Mouse (Mus musculus): ENCODE results near the gene Gng5.

- no peak for TF ChIP-seq POLR2A (IDR thresholded peaks at IDR 0.05; ENCODE audit: borderline replicate concordance, extremely low read depth, low read depth, low read length)
- no peak for TF ChIP-seq CTCF (IDR thresholded peaks at IDR 0.05; ENCODE audit: insufficient read depth, low read length)
These were observed 25.2 kb upstream of the Gng5 start for GRCm38 (mm10) chr3:146474428-146474827.
